Mouse (Mus musculus) MN1 (cell line): ENCODE measurements around the gene Adgrg2.

ENCODE experiments used
- DNase-seq: peaks from one replicate; pipeline ENCODE4 v3.0.0-alpha.2; 2016; ENCODE audit warnings: low spot score

Gene Adgrg2

DNA sequence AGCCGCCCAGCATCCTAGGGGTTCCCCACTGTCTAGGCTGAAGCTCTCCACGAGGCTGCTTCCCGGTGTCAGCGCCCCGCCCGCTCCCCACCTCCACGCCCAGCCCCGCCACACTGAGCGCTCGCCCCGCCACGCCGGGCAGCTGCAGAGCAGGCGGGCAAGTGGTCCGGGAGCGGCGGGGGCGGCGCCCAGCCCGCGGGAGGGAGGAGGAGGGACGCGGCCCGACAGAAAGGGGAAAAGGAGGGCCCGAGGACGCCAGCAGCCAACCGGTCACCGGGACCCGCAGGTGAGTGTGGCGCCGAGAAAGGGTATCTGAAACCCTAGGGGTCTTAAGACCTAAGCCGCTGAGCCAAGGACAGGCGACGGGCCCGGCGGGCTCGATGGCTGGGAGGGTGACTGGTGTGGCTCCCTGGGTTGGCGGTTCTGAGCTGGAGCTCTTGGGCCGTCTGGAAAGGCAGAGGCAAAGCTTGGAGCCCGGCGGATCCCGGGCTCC, at the start of gene Adgrg2:
Gene Adgrg2, plus strand, starts transcription at position 227 of the 493 bp plus-strand sequence.
- no peak for DNase-seq

DNA sequence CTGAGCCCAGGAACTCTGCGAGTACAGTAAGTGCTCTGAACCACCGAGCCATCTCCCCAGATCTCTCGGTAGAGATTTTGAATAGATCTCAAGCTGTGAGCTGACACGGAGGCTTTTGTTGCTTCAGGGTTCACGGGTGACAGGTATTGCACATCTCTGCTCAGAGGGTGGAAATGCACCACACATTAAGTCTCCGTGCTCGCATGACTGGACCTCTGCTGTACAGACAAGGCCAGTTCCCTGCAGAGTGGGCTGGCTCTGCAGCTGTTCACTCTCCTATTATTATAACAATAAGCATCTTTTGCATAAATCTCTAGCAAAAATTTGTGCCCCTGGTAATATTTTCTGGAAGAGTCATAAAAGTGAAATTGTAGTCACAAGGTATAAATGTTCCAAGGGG, 39.5 kb upstream of the Adgrg2 start:
- no peak for DNase-seq

DNA sequence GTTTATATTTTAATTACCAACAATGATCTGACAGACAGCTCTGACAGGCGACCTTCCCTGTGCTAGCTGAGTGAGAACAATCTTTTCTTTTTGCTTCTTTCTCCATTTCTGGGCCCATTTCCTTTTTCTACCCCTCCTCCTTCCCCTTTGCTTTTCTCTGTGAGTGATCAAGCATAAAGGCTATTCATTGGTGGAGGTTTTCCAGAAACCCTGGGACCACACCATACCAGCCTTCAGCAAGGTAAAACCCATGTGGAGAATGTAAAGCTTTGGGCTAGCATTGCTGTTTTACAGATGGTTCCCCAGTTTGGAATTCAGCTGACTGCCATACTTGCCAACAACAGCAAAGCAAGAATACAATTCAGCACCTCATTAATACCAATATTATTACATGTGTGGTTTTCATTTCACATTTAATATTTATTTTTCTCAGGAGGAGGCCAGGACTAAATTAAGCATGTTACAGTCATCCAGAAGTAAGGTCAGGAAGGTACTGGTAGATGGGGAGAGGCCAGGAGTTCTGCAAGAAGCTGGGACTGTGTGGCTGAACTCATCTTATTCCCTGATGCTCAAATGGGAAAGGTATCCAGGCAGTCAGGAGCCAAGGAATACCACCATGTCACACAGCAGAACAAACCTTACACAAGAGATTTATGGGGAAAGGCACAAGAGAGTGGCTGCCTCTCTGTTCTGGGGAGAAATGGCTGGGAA, 38.4 kb upstream of the Adgrg2 start:
- no peak for DNase-seq

DNA sequence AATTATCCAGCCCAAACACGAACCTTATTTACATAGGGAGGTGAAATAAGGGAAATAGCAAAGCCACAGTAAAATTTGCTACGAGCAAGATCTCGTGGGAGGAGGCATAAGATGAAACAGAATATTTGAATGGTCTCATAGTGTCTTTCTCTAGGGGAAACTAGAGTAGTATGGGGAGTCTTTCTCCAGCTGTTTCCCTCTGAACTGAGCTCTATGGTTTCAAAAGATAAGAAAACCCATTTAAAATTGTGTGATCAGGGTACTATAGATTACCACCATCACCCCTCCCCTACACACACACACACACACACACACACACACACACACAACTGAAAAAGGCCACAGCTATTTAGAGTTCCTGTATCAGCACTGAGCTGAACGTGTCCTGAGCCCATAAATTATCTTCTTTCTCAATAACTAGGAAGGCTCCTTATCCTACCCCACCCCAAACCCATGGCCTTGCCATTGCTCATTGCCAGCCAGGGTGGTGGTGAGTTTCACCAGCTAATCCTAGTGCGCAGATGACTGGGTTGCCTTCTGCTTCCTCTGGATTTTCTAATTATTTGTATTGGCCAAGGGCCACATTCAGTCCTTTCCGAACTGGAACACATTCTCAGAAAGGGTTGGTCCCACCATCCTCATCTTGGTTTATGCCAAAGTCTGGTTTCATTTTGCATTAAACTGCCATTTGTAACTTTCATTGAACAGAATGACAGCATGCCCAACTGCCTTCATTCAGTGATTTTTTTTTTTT, 5.6 kb upstream of the Adgrg2 start:
- no peak for DNase-seq

DNA sequence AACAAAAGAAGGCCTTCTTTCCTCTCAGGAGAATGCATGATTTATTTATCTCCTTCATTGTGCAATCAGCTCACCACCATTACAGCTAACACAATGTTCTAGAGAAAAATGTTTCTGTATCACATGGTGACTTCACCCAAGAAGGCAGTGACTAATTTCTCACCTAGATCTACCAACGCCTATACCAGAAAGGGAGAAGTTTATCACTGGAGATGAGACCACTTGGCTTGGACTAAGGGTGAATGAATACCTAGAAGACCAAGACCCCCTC, 5.1 kb upstream of the Adgrg2 start:
- DNase-seq = no peak

DNA sequence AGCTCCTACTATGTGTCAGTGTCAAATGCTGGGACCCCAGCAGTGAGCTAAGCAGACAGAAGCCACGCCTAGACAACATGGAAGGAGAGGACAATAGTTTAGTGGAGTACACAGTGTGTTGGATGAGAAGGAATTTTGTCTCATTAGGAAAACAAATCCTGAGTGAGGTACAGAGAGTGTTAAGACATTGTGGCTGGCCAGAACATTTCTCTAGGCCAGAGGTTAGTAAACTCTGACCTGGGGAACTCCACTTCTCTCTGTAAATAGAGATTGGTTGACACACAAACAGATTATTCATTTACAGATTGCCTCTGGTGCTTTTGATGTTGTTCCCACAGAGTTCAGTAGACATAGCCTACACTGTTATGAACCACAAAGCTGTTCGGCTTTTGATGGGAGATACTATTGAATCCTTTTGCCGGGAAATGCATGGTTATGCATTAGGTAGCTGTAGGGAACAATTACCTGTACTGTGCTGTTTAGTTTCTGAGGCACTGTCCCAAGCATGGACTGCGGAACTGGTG, 22.5 kb downstream of the Adgrg2 start:
- DNase-seq = no peak

DNA sequence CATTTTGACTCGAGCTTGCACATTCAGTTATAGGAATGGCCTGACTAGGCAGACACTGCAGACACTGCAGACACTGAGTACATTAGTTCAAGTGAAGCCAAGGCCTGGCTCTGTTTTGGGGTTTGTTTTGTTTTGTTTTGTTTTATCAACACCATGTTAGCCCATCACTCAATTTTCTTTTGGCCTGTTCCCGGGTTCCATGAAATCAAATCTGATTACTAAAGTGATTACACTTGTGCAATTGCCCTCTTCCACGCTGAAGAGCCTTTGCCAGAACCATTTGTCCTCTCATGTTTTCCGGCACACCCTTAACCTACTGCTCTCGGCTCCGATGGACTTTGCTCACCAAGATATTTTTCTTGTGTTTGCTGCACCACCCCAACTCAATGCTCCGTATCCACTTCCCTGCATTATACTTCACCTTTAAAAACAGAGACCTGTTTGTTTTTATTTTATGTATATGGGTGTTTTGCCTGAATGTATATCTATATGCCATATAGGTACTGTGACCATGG, 23.4 kb downstream of the Adgrg2 start:
- no peak for DNase-seq

DNA sequence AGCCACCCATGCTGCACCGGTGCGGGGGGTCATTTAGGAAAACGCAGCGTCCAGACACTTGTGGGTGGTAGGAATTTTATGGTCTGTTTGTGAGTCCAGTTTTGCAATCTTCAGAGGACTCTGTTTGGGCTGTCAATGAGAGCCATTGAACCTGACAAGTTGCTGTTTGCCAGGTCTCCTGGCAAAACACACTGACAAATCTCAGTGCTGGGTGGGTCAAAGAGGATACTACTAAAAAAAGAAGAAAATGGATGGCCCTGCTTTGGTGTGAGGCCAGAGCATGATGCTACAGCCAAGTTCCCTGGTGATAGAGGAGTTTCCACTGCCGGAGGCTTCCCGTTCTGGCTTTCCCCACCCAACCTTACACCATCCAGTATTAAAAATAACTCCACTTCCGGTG, 27.9 kb downstream of the Adgrg2 start:
- no peak for DNase-seq

DNA sequence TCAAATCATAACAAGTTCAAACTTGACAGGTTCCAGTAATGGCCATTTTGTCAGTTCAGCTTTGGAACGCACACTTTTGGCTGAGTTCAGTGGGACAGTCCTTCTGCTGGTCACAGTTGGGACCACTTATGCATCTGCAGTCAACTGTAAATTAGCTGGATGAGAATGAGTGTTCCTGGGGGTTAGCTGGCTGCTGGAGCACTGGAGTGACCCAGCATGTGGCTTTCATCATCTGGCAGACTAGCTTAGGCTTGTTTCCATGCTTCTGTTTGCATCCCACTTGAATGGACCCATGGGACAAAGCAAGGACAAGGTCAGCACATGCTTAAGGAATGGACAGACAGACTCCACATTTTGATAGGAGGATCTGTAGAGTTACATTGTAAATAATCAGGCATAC, 33.2 kb downstream of the Adgrg2 start:
- no peak for DNase-seq

DNA sequence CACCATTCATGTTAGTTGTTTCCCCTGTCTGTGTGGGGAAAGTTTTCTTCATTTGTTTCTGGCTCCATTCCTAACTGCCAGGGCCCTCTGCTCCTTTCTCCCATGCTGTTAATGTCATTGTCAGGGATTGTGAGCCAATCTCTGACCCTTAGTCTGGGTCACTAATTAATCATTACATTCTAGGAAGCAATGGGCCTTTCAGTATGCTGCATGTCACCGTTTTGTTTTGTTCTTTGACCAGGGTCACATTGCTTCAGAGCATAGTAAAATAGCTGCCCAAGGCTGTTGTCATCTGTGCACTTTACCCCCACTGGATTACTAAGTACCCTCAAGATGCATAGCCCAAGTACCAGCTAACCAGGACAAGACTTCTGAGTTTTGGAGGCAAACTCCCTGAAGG, 36.0 kb downstream of the Adgrg2 start:
- DNase-seq = no peak

DNA sequence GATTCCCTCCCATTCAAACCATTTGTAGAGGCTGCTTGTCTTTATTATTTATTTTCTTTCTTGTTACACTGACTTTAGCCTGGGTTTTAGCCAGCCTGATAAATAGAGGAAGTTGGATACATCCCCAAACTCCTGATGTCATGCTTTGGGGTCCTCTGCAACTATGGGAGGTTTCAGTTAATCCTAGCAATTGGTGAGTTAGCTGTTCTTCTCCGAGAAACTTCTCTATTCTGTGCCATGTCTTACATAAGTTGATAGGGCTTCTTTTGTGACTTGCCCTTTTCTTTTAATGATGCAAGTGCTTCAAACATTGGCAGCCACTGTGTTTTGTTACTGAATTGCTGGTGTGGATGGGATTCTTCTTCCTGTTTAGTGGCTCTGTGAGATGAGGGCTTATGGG, 36.4 kb downstream of the Adgrg2 start:
- DNase-seq = no peak

DNA sequence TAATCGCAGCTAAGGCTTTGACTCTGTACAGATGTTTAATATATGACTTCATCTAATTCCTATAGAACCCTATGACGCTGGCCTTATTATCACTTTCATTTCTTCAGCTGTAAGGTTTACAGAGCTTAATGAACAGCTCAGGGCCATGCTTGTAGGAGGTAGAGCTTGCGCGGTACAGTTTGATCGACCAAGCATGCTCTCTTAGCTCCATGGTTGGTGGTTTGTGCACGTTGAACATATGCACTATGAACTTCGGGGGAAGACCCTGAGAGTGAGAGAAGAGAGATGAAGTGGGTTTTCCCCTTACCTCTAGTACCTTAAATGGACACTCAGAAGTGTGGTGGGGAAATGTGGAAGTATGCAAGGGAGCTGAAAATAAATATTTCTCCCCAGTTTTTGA, 41.7 kb downstream of the Adgrg2 start:
- no peak for DNase-seq

DNA sequence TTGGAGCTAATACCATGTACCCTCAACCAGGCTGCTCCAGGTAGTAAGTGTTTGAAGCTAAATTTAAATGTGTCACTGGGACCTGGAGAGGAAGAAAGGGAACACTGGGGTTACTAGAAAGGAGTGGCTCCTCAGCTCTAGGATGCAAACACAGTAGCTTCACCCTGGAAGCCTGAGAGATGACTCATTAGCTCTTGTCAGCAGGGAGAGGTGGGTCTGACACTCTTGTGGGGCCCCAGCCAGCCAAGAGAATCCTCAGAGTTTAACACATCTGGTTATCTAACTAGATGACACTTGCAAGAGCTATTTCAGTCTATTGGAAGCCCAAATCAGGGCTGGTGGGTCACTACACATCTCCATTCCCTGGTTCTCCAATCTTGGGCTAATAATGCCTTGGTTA, 50.8 kb downstream of the Adgrg2 start:
- DNase-seq = no peak

DNA sequence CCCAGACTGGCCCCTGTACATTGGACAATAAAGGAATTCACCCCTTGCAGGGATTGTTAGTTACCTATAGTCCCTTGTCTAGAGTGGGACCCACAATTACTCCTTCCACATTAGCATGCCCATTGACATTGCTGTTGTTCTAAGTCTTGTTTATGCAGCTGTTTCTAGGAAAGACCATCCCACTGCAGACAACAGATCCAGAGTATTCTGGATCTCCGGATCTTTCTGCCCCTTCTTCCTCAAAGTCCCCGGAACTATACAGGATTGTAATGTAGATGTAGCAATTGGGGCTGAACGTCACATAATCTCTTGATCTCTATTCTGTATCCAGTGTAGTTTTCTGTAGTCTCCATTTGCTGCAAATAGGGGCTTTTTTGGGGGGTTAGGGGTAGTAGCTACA, 57.9 kb downstream of the Adgrg2 start:
- no peak for DNase-seq

DNA sequence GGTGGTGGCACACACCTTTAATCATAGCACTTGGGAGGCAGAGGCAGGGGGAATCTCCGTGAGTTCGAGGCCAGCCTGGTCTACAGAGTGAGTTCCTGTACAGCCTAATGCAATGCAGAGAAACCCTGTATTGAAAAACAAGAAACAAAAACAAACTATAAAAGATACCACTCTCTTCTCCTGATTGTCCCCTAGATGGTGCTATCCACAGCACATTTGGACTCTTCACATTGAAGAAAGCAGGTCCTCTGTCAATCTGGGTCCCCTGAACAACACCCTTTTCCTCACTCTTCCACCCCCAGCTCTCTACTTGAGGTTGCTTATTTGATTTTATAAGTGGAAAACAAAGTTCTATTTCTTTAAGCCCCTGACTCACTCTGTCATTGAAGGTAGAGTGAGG, 58.9 kb downstream of the Adgrg2 start:
- DNase-seq = no peak

DNA sequence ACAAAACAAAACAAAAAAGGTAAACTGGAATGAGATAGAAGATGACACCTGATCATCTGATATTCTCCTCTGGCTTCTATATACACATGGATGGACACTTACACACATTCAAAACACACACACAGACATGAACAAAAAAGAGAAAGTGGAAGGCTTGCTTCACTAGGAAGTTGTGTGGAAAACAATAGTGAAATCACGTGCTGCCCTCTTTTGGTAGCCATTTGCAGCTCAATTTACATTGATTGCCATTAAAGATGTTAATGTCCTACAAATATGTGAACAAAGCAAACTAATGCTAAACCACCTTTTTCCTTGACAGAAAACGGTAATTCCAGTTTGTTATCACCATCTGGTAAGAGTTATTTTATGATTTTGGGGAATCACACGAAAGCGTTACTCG, 65.2 kb downstream of the Adgrg2 start:
- DNase-seq = no peak

DNA sequence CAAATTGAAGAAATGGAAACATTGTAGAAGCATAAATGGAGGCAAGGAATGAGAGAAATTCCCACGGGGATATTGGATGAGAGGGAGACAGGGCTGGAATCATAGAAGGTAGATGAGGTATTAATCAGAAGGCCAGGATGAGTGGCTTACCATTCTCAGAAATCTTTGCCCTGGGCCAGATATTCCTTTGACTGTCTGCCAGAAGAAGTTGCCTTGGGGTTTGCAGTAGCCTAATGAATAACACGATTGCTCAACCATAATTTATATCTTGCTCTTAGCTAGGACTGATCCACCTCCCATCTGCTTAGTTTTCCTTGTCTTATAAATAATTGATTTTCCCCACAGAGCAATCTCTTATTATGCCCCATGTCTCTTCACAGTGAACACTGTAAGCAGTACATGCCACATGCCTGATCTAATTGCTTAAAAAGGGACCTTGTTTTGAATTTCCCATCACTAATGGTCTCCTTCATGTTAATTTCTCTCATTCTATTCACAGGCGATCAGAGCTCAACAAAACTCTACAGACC, 80.8 kb downstream of the Adgrg2 start:
- DNase-seq = no peak

DNA sequence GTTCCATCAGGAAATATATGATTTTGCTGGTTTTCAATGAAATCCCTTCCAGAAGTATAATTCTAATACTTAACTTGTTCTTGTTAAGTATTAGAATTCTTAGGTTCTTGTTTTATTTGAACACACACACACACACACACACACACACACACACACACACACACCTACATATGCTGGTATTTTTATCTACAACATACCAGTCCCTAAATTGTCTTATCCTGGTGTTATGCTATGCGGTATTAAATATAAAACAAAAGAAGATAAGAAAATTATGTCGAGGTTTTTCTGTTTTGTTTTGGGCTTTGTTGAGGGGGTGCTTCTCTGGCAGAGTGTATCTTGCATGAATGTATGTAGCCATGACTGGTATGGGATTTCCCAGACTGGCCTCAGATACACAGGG, 99.3 kb downstream of the Adgrg2 start:
- DNase-seq = no peak

DNA sequence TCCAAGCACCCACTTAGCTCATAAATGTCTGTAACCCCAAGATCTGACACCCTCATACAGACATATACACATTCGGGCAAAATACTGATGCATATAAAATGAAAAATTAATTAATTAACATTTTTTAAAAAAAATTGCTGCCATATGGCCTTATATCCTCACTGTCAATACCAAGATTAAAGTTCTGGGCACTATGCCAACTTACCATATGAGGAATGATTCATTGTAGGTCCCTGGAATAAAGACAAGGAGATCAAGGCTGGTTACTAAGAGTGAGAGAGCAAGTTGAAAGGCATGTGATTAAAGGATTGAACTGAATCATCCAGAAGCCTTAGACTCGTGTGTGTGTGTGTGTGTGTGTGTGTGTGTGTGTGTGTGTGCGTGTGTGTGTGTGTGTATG, 103.8 kb downstream of the Adgrg2 start:
- peak; percentile 73 for DNase-seq

DNA sequence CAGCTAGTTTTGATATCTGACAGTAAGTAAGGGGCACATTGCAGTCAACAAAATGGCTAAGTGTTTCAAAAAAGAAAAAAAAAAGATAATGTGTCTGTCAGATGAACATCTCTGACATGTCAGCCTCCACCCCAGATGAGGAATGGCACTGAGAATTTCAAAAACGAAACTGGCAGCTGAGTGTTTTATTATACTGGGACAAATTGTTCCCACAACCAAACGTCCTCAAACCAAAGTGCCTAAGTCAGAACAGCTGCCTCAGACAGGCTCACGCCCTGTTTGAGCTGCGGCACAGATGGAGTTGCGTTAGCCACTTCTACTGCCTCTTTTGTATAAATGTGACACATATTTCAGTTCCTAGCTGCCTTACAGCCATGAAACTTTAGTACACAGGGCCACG, 104.4 kb downstream of the Adgrg2 start:
- DNase-seq = no peak

DNA sequence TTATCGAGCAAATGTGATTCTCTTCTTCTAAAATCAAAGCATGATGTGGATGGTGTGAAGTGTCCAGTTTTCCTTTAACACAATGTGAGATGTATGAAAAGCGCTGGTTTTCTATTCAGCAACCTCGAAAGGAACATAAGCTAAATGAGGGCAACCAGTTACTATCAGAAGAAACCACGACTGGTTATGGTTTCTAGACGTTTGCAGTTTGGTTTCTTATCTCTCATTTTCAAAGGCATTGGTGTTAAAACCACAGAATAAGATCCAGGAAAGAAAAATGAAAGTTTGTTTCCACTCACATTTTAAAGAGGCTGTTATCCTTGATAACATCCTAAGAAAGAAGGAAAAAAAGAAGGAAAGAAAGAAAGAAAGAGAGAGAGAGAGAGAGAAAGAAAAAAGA, 106.0 kb downstream of the Adgrg2 start:
- no peak for DNase-seq

DNA sequence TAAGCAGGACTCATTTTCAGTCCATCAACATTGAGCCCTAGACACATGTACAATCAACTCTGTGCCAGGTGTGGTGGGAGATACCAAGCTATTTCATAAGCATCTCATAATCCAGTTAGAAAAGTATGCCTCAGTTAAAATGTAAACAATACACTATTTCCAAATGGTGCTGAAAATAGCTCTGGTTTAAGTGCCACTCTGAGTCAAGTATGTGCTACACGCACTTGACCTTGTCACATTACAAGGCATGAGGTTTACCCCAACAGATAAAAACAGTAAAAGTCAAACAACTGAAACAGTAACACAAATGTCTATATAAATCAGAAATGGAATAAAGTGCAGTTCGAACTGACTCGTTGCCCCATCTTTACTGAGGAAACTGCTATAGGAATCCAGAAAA, 110.6 kb downstream of the Adgrg2 start:
- DNase-seq = no peak

DNA sequence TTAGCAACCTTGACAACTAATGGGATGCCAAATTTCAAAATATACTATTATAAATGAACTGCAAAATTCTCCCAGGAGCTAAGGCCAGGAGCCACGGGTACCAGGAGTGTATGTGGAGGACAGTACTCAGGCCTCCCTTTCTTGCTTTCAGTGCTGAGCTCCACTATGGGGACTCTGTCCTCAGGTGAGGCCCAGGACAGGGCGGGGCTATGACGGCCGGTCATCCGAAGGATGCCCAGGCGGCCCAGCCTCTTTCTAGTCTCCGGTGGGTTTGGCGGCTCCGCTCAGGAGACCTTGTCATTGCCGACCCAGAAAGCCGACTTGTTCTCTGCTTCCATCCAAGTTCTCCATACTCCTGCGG, 111.2 kb downstream of the Adgrg2 start:
- no peak for DNase-seq
